Mouse (Mus musculus) neural tube, embryonic 15.5 days (tissue): Measurements from ENCODE around the gene Msi2. TPM values are rescaled to one million over a fixed set of nuclear protein-coding genes. Genes with fewer than 3 reads are reported as not detected.

Experiments
- microRNA-seq: library from miRNA; unstranded; fragments of <30 nt; microRNA quantifications from one replicate; pipeline ENCODE4, GENCODE M21; 2017
- polyA plus RNA-seq: library from polyadenylated mRNA; unstranded; fragments of >200 nt; fragmentation: Nextera tagmentation; extraction: Ambion mirVana; gene quantifications from 2 replicates; pipeline ENCODE4 v1.2.1, GENCODE M21; 2015

Gene Msi2
- polyA plus RNA-seq, 1 experiment from 2014 or later: 20.7 TPM

Small RNA genes within 50 kb of the gene (microRNA-seq; reads per million reads assigned to microRNA genes)
- not detected for gene Mir378b

Other genes with a start within 250 kb of the Msi2 start
- gene Akap1, start 146.1 kb upstream of the Msi2 start, polyA plus RNA-seq: 26.0 and 27.6 TPM in 2 replicates
- gene Scpep1, start 237.0 kb upstream of the Msi2 start, polyA plus RNA-seq: 29.6 and 35.0 TPM in 2 replicates
- gene Elobl, start 248.4 kb upstream of the Msi2 start, polyA plus RNA-seq: not detected in 2 replicates